ENCODE assay signal across 8 mouse cellular contexts in genomic region chr10:63429023-63429340, GRCm38 (mm10). TPM values are rescaled to one million over a fixed set of nuclear protein-coding genes. Genes with fewer than 3 reads are reported as not detected.
DNase-seq lines count a peak whose midpoint lies in the region; ATAC-seq and TF ChIP-seq lines count a peak whose summit lies in the region.

No protein-coding gene starts in this region.

- H3K27me3 ChIP-seq in cerebellum, adult 2 months (ENCODE audit: control insufficient read depth, insufficient read depth, low read length) = no peaks in the 10 kb centered on the region
- no peaks in the 10 kb centered on the region for H3K27me3 ChIP-seq in thymus, adult 2 months (ENCODE audit: control insufficient read depth, insufficient read depth, low read length)
- no peaks in the 10 kb centered on the region for H3K27me3 ChIP-seq in liver, embryonic 13.5 days

- peak overlapping the region; percentile 67 for H3K9ac ChIP-seq in liver, embryonic 13.5 days

- no peak for TF ChIP-seq CTCF in cerebellum, adult 2 months (IDR thresholded peaks at IDR 0.05; ENCODE audit: borderline replicate concordance, insufficient read depth, low read depth, low read length)
- TF ChIP-seq CTCF in thymus, adult 2 months (IDR thresholded peaks at IDR 0.05; ENCODE audit: borderline replicate concordance, control insufficient read depth, extremely low read depth, insufficient read depth, low read length, poor library complexity) = no peak

- ATAC-seq in liver, embryonic 13.5 days (ENCODE audit: low read depth) = no peak

- no peak for DNase-seq in cerebellum, adult 2 months
- DNase-seq in cerebellum, postnatal 25 days = no peak
- no peak for DNase-seq in thymus, adult 2 months
- DNase-seq in thymus, postnatal 25 days = no peak
- no peak for DNase-seq in liver, embryonic 13.5 days
- peak; percentile 29 for DNase-seq in telencephalon, adult 2 months (ENCODE audit: low read depth, low spot score)
- DNase-seq in embryo, embryonic 9.5 days (ENCODE audit: extremely low spot score) = no peak
- no peak for DNase-seq in natural killer cell, adult 2 months (ENCODE audit: low spot score in 2 of 2)

- no peaks in the 10 kb centered on the region for H3K36me3 ChIP-seq in thymus, adult 2 months (ENCODE audit: control insufficient read depth, insufficient read depth, low read length)
- no peaks in the 10 kb centered on the region for H3K36me3 ChIP-seq in liver, embryonic 13.5 days

- no peaks in the 10 kb centered on the region for H3K4me1 ChIP-seq in cerebellum, adult 2 months (ENCODE audit: control insufficient read depth, insufficient read depth, low read length)
- no peaks in the 10 kb centered on the region for H3K4me1 ChIP-seq in thymus, adult 2 months (replicated peaks; ENCODE audit: control insufficient read depth, insufficient read depth, low read length)
- peaks cover 32% of the 10 kb centered on the region for H3K4me1 ChIP-seq in liver, embryonic 13.5 days (replicated peaks)

- H3K27ac ChIP-seq in cerebellum, adult 2 months (ENCODE audit: insufficient read depth, low read length) = no peak overlapping the region
- H3K27ac ChIP-seq in thymus, adult 2 months (ENCODE audit: control insufficient read depth, insufficient read depth, low read length) = peak overlapping the region; percentile 80; the same call in 1 of the 2 replicates
- no peak overlapping the region for H3K27ac ChIP-seq in liver, embryonic 13.5 days

- H3K9me3 ChIP-seq in liver, embryonic 13.5 days (replicated peaks) = no peaks in the 10 kb centered on the region

- peak overlapping the region; percentile 86 for H3K4me2 ChIP-seq in liver, embryonic 13.5 days

- TF ChIP-seq POLR2A in cerebellum, adult 2 months (IDR thresholded peaks at IDR 0.05; ENCODE audit: borderline replicate concordance, insufficient read depth, low read length) = no peak
- TF ChIP-seq POLR2A in thymus, adult 2 months (IDR thresholded peaks at IDR 0.05; ENCODE audit: control insufficient read depth, extremely low read depth, insufficient read depth, low read length, poor library complexity) = no peak

- WGBS in cerebellum, adult 2 months = under 1% methylated on average over 11 of the region's 11 CpGs
- 2% methylated on average over 11 of the region's 11 CpGs for WGBS in thymus, adult 2 months
- 3% methylated on average over 11 of the region's 11 CpGs for WGBS in liver, embryonic 13.5 days (ENCODE audit: insufficient replicate concordance)

- H3K4me3 ChIP-seq in cerebellum, adult 2 months (replicated peaks; ENCODE audit: insufficient read depth, low read depth, low read length) = peak overlapping the region; percentile 70
- peak overlapping the region; percentile 62 for H3K4me3 ChIP-seq in thymus, adult 2 months (ENCODE audit: control insufficient read depth, insufficient read depth, low read length)
- peak overlapping the region; percentile 76 for H3K4me3 ChIP-seq in liver, embryonic 13.5 days (replicated peaks)

RNA-seq across cellular contexts. Expression of gene Ctnna3, which starts 0.9 kb away (rescaled TPM):
- polyA plus RNA-seq in cerebellum, adult 2 months (2012; rRNA removed) = 3.0 and 3.7 TPM in 2 replicates
- polyA plus RNA-seq in thymus, adult 2 months (2012; rRNA removed) = 0.18 and 0.46 TPM in 2 replicates
- polyA plus RNA-seq in liver, embryonic 13.5 days (2015; fragmentation: Nextera tagmentation; extraction: Ambion mirVana) = 0.05 and 0.13 TPM in 2 replicates

RNA-seq across cellular contexts. Expression of gene Gm7075, which starts 7.4 kb away (rescaled TPM):
- polyA plus RNA-seq in cerebellum, adult 2 months (2012; rRNA removed) = not detected in 2 replicates
- not detected in 2 replicates for polyA plus RNA-seq in thymus, adult 2 months (2012; rRNA removed)
- polyA plus RNA-seq in liver, embryonic 13.5 days (2015; fragmentation: Nextera tagmentation; extraction: Ambion mirVana) = not detected in 2 replicates

RNA-seq across cellular contexts. Expression of gene Dnajc12, which starts 46.7 kb away (rescaled TPM):
- polyA plus RNA-seq in cerebellum, adult 2 months (2012; rRNA removed) = 32.1 and 34.2 TPM in 2 replicates
- polyA plus RNA-seq in thymus, adult 2 months (2012; rRNA removed) = 0.94 and 1.8 TPM in 2 replicates
- polyA plus RNA-seq in liver, embryonic 13.5 days (2015; fragmentation: Nextera tagmentation; extraction: Ambion mirVana) = 16.5 and 18.1 TPM in 2 replicates

RNA-seq across cellular contexts. Expression of gene Sirt1, which starts 47.5 kb away (rescaled TPM):
- 15.3 and 17.2 TPM in 2 replicates for polyA plus RNA-seq in cerebellum, adult 2 months (2012; rRNA removed)
- 10.0 and 11.5 TPM in 2 replicates for polyA plus RNA-seq in thymus, adult 2 months (2012; rRNA removed)
- 3.1 and 3.3 TPM in 2 replicates for polyA plus RNA-seq in liver, embryonic 13.5 days (2015; fragmentation: Nextera tagmentation; extraction: Ambion mirVana)
